8 mouse cellular contexts compared by ENCODE assay signal in the genomic region with DNA sequence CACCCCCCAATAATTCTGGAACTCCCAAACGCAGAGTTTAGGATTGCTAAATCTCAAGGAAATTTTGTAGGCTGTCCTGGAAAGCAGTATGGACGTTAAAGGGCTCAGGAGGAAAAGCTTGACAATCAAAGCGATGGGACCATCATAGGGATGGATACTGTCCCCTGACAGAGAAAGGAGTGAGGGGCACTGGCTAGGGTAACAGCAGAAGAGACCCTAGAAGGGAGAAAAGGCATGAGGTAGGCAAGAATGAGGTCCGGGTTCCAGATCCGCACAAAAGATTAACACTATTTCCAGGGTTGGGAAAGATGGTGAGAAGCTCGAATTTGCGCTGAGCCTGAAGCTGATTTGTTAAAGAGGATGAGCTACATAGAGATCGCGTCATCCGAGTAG. TPM values are rescaled to one million over a fixed set of nuclear protein-coding genes. Genes with fewer than 3 reads are reported as not detected.
DNase-seq lines count a peak whose midpoint lies in the region; ATAC-seq and TF ChIP-seq lines count a peak whose summit lies in the region.

No protein-coding gene starts in this region.

- no peak for TF ChIP-seq CTCF in ES-Bruce4 (IDR thresholded peaks at IDR 0.05; ENCODE audit: low read depth, low read length)
- no peak for TF ChIP-seq CTCF in liver, postnatal 0 days (IDR thresholded peaks at IDR 0.05; ENCODE audit: low read depth)

- H3K4me2 ChIP-seq in heart, embryonic 14.5 days (ENCODE audit: low read length) = peak overlapping the region; percentile 98
- peak overlapping the region; percentile 92 for H3K4me2 ChIP-seq in forebrain, embryonic 16.5 days (ENCODE audit: low read length)
- H3K4me2 ChIP-seq in liver, postnatal 0 days (ENCODE audit: low read depth, low read length) = peak overlapping the region; percentile 93

- no peak for TF ChIP-seq POLR2A in ES-Bruce4 (IDR thresholded peaks at IDR 0.05; ENCODE audit: insufficient read depth, low read length)

- DNase-seq in heart, adult 11 months = no peak
- no peak for DNase-seq in liver, postnatal 0 days
- DNase-seq in cerebellum, postnatal 25 days = no peak
- no peak for DNase-seq in urinary bladder, postnatal 14 days (ENCODE audit: low spot score)
- no peak for DNase-seq in left cerebral cortex, adult 11 months (ENCODE audit: low spot score)

- no peaks in the 10 kb centered on the region for H3K9me3 ChIP-seq in heart, embryonic 14.5 days (ENCODE audit: control insufficient read depth, low read length)
- H3K9me3 ChIP-seq in ES-Bruce4 (replicated peaks; ENCODE audit: control insufficient read depth, insufficient read depth, low read length, poor library complexity, severe bottlenecking) = no peaks in the 10 kb centered on the region
- no peaks in the 10 kb centered on the region for H3K9me3 ChIP-seq in forebrain, embryonic 16.5 days (ENCODE audit: control insufficient read depth, low read length)
- H3K9me3 ChIP-seq in liver, postnatal 0 days (ENCODE audit: low read length) = no peaks in the 10 kb centered on the region

- peaks cover 8 to 13% of the 10 kb centered on the region in 2 experiments for H3K4me1 ChIP-seq in heart, embryonic 14.5 days (ENCODE audit: control insufficient read depth in 2 of 2, insufficient read depth in 2 of 2, low read length in 2 of 2)
- peaks cover 2% of the 10 kb centered on the region for H3K4me1 ChIP-seq in ES-Bruce4 (ENCODE audit: control insufficient read depth, insufficient read depth, low read length)
- peaks cover 8% of the 10 kb centered on the region for H3K4me1 ChIP-seq in forebrain, embryonic 16.5 days (replicated peaks; ENCODE audit: control insufficient read depth, insufficient read depth, low read length)
- peaks cover 23% of the 10 kb centered on the region for H3K4me1 ChIP-seq in liver, postnatal 0 days (ENCODE audit: insufficient read depth)

- TF ChIP-seq EP300 in ES-Bruce4 (IDR thresholded peaks at IDR 0.05; ENCODE audit: insufficient read depth, low read depth, low read length) = no peak
- TF ChIP-seq EP300 in liver, postnatal 0 days (IDR thresholded peaks at IDR 0.05; ENCODE audit: low read depth) = no peak

- ATAC-seq in heart, embryonic 14.5 days (ENCODE audit: insufficient number of reproducible peaks, insufficient read depth, low FRiP score, low read depth) = no peak
- peak; percentile 9; the same call in 1 of the 2 replicates for ATAC-seq in forebrain, embryonic 16.5 days
- no peak for ATAC-seq in liver, postnatal 0 days

- H3K9ac ChIP-seq in heart, embryonic 14.5 days (ENCODE audit: low read length) = peak overlapping the region; percentile 74
- peak overlapping the region; percentile 82 for H3K9ac ChIP-seq in ES-Bruce4 (ENCODE audit: low read depth, poor library complexity, severe bottlenecking)
- peak overlapping the region; percentile 80 for H3K9ac ChIP-seq in forebrain, embryonic 16.5 days (replicated peaks; ENCODE audit: low read depth, low read length)
- H3K9ac ChIP-seq in liver, postnatal 0 days (replicated peaks) = peak overlapping the region; percentile 51

- peak overlapping the region; percentile 62 to 76 for H3K4me3 ChIP-seq in heart, embryonic 14.5 days (ENCODE audit: control insufficient read depth in 1 of 2, insufficient read depth in 1 of 2, low read depth in 1 of 2, low read length in 2 of 2)
- H3K4me3 ChIP-seq in ES-Bruce4 (ENCODE audit: low read depth, low read length) = peak overlapping the region; percentile 90
- H3K4me3 ChIP-seq in forebrain, embryonic 16.5 days (replicated peaks; ENCODE audit: low read length) = peak overlapping the region; percentile 75
- peak overlapping the region; percentile 59 for H3K4me3 ChIP-seq in liver, postnatal 0 days (ENCODE audit: low read depth, low read length)

- H3K36me3 ChIP-seq in heart, embryonic 14.5 days (ENCODE audit: control insufficient read depth, insufficient read depth, low read length) = no peaks in the 10 kb centered on the region
- H3K36me3 ChIP-seq in ES-Bruce4 (ENCODE audit: control insufficient read depth, insufficient read depth, low read length, poor library complexity, severe bottlenecking) = peaks cover 4% of the 10 kb centered on the region; the same call in 1 of the 2 replicates
- H3K36me3 ChIP-seq in forebrain, embryonic 16.5 days (ENCODE audit: control insufficient read depth, insufficient read depth) = no peaks in the 10 kb centered on the region
- no peaks in the 10 kb centered on the region for H3K36me3 ChIP-seq in liver, postnatal 0 days (replicated peaks; ENCODE audit: insufficient read depth, low read length)

- 5% methylated on average over 10 of the region's 10 CpGs for WGBS in heart, embryonic 14.5 days
- WGBS in forebrain, embryonic 16.5 days = 2% methylated on average over 10 of the region's 10 CpGs
- 5% methylated on average over 10 of the region's 10 CpGs for WGBS in liver, postnatal 0 days (ENCODE audit: insufficient replicate concordance)

- peak overlapping the region; percentile 77 to 90 for H3K27ac ChIP-seq in heart, embryonic 14.5 days (replicated peaks in 1 of 2; ENCODE audit: control insufficient read depth in 1 of 2, insufficient read depth in 1 of 2, low read depth in 2 of 2, low read length in 2 of 2)
- H3K27ac ChIP-seq in ES-Bruce4 (ENCODE audit: insufficient read depth, low read length) = peak overlapping the region; percentile 97
- H3K27ac ChIP-seq in forebrain, embryonic 16.5 days (ENCODE audit: low read length) = peak overlapping the region; percentile 93
- H3K27ac ChIP-seq in liver, postnatal 0 days (ENCODE audit: low read depth) = peak overlapping the region; percentile 77

- H3K27me3 ChIP-seq in heart, embryonic 14.5 days (ENCODE audit: control insufficient read depth, insufficient read depth, low read length) = no peaks in the 10 kb centered on the region
- no peaks in the 10 kb centered on the region for H3K27me3 ChIP-seq in ES-Bruce4 (ENCODE audit: control insufficient read depth, insufficient read depth, low read length, poor library complexity, severe bottlenecking)
- no peaks in the 10 kb centered on the region for H3K27me3 ChIP-seq in forebrain, embryonic 16.5 days (replicated peaks; ENCODE audit: control insufficient read depth, insufficient read depth, low read length)
- no peaks in the 10 kb centered on the region for H3K27me3 ChIP-seq in liver, postnatal 0 days (ENCODE audit: insufficient read depth, low read length)

RNA-seq across cellular contexts. Expression of a gene that starts 5.5 kb away (rescaled TPM):
- 2.5 and 3.8 TPM in 2 replicates for polyA plus RNA-seq in heart, embryonic 14.5 days (2014; fragmentation: Nextera tagmentation; extraction: Ambion mirVana)
- polyA plus RNA-seq in ES-Bruce4 (2011; ENCODE audit: insufficient read depth, insufficient read length, low read depth, missing spikeins) = 60.9 and 65.8 TPM in 2 replicates
- polyA plus RNA-seq in forebrain, embryonic 16.5 days (2015; fragmentation: Nextera tagmentation; extraction: Ambion mirVana) = 4.3 and 4.8 TPM in 2 replicates
- polyA plus RNA-seq in liver, postnatal 0 days (2015; fragmentation: Nextera tagmentation; extraction: Ambion mirVana) = 2.3 and 2.5 TPM in 2 replicates

RNA-seq across cellular contexts. Expression of a gene that starts 6.5 kb away (rescaled TPM):
- polyA plus RNA-seq in heart, embryonic 14.5 days (2014; fragmentation: Nextera tagmentation; extraction: Ambion mirVana) = not detected in 2 replicates
- polyA plus RNA-seq in ES-Bruce4 (2011; ENCODE audit: insufficient read depth, insufficient read length, low read depth, missing spikeins) = not detected in 2 replicates
- polyA plus RNA-seq in forebrain, embryonic 16.5 days (2015; fragmentation: Nextera tagmentation; extraction: Ambion mirVana) = 0.35 and 0.53 TPM in 2 replicates
- 0.33 TPM in 1 of 2 replicates, not detected in the other for polyA plus RNA-seq in liver, postnatal 0 days (2015; fragmentation: Nextera tagmentation; extraction: Ambion mirVana)

RNA-seq across cellular contexts. Expression of a gene that starts 13.7 kb away (rescaled TPM):
- polyA plus RNA-seq in heart, embryonic 14.5 days (2014; fragmentation: Nextera tagmentation; extraction: Ambion mirVana) = 1.6 and 2.0 TPM in 2 replicates
- 12.1 and 12.5 TPM in 2 replicates for polyA plus RNA-seq in ES-Bruce4 (2011; ENCODE audit: insufficient read depth, insufficient read length, low read depth, missing spikeins)
- 9.6 and 10.2 TPM in 2 replicates for polyA plus RNA-seq in forebrain, embryonic 16.5 days (2015; fragmentation: Nextera tagmentation; extraction: Ambion mirVana)
- 4.8 TPM in 2 replicates for polyA plus RNA-seq in liver, postnatal 0 days (2015; fragmentation: Nextera tagmentation; extraction: Ambion mirVana)

RNA-seq across cellular contexts. Expression of a gene that starts 24.2 kb away (rescaled TPM):
- 1.8 and 2.0 TPM in 2 replicates for polyA plus RNA-seq in heart, embryonic 14.5 days (2014; fragmentation: Nextera tagmentation; extraction: Ambion mirVana)
- polyA plus RNA-seq in ES-Bruce4 (2011; ENCODE audit: insufficient read depth, insufficient read length, low read depth, missing spikeins) = 4.5 and 5.7 TPM in 2 replicates
- 2.9 and 5.5 TPM in 2 replicates for polyA plus RNA-seq in forebrain, embryonic 16.5 days (2015; fragmentation: Nextera tagmentation; extraction: Ambion mirVana)
- polyA plus RNA-seq in liver, postnatal 0 days (2015; fragmentation: Nextera tagmentation; extraction: Ambion mirVana) = 0.43 and 0.52 TPM in 2 replicates

RNA-seq across cellular contexts. Expression of a gene that starts 36.0 kb away (rescaled TPM):
- 784 and 900 TPM in 2 replicates for polyA plus RNA-seq in heart, embryonic 14.5 days (2014; fragmentation: Nextera tagmentation; extraction: Ambion mirVana)
- polyA plus RNA-seq in ES-Bruce4 (2011; ENCODE audit: insufficient read depth, insufficient read length, low read depth, missing spikeins) = 2,253 and 2,515 TPM in 2 replicates
- 418 and 427 TPM in 2 replicates for polyA plus RNA-seq in forebrain, embryonic 16.5 days (2015; fragmentation: Nextera tagmentation; extraction: Ambion mirVana)
- polyA plus RNA-seq in liver, postnatal 0 days (2015; fragmentation: Nextera tagmentation; extraction: Ambion mirVana) = 543 and 557 TPM in 2 replicates

Comparison
In these comparisons a context has a peak if more than half of its experiments do, and no peak if none do; other contexts are left out.
1. RNA of a gene that starts 5.5 kb away (polyA plus RNA-seq): 60.9 to 65.8 TPM in ES-Bruce4; 4.3 to 4.8 TPM in forebrain, embryonic 16.5 days, 2.5 to 3.8 TPM in heart, embryonic 14.5 days and 2.3 to 2.5 TPM in liver, postnatal 0 days; every median in the first group is over 10 times any median in the second.
2. Peak in every context shown above with its lines, with median percentiles within 50 percentile points of each other: H3K27ac ChIP-seq, H3K4me2 ChIP-seq, H3K4me3 ChIP-seq and H3K9ac ChIP-seq.